In genomic region chr12:58296980-58297379, GRCm38 (mm10) we compare ENCODE assay signal across 16 mouse cellular contexts. TPM values are rescaled to one million over a fixed set of nuclear protein-coding genes. Genes with fewer than 3 reads are reported as not detected.
A peak's percentile ranks its signal among the peaks of the same experiment; 100 is the strongest.
DNase-seq lines count a peak whose midpoint lies in the region; ATAC-seq and TF ChIP-seq lines count a peak whose summit lies in the region.
"Had no signal": no experiment of that assay in that cellular context is flagged by ENCODE, and none has a peak within 500 bp of the region (broad histone marks: within the 10 kb centered on the region; RNA-seq: fewer than 3 reads in every experiment).

No protein-coding gene starts in this region.

- no peaks in the 10 kb centered on the region for H3K27me3 ChIP-seq in heart, embryonic 13.5 days (replicated peaks)
- H3K27me3 ChIP-seq in heart, embryonic 12.5 days (replicated peaks): no peaks in the 10 kb centered on the region
- H3K27me3 ChIP-seq: intestine, embryonic 15.5 days; limb, embryonic 12.5 days had no signal

- H3K4me2 ChIP-seq in heart, embryonic 13.5 days: no peak overlapping the region
- H3K4me2 ChIP-seq in heart, embryonic 12.5 days: no peak overlapping the region
- H3K4me2 ChIP-seq: intestine, embryonic 15.5 days; limb, embryonic 12.5 days had no signal

- no peak overlapping the region for H3K4me3 ChIP-seq in heart, embryonic 13.5 days
- no peak overlapping the region for H3K4me3 ChIP-seq in heart, embryonic 12.5 days
- no peak overlapping the region for H3K4me3 ChIP-seq in lung, adult 2 months (replicated peaks; ENCODE audit: extremely low read depth, low read depth, low read length)
- H3K4me3 ChIP-seq: erythroblast, embryonic 14.5 days; intestine, embryonic 15.5 days; limb, embryonic 12.5 days had no signal

- no peak overlapping the region for H3K9ac ChIP-seq in heart, embryonic 13.5 days
- H3K9ac ChIP-seq in heart, embryonic 12.5 days: no peak overlapping the region
- H3K9ac ChIP-seq: intestine, embryonic 15.5 days; limb, embryonic 12.5 days had no signal

- TF ChIP-seq POLR2A in lung, adult 2 months (IDR thresholded peaks at IDR 0.05; ENCODE audit: borderline replicate concordance, extremely low read depth, low read depth, low read length): no peak

- H3K4me1 ChIP-seq in heart, embryonic 13.5 days: no peaks in the 10 kb centered on the region
- H3K4me1 ChIP-seq in heart, embryonic 12.5 days (replicated peaks): no peaks in the 10 kb centered on the region
- H3K4me1 ChIP-seq in lung, adult 2 months (ENCODE audit: control insufficient read depth, insufficient read depth, low read length): no peaks in the 10 kb centered on the region
- H3K4me1 ChIP-seq: intestine, embryonic 15.5 days; limb, embryonic 12.5 days had no signal

- no peak for ATAC-seq in heart, embryonic 13.5 days (ENCODE audit: extremely low read depth, insufficient number of reproducible peaks, low FRiP score, low TSS enrichment)
- no peak for ATAC-seq in heart, embryonic 12.5 days (ENCODE audit: insufficient number of reproducible peaks, low FRiP score)
- ATAC-seq: intestine, embryonic 15.5 days; midbrain, embryonic 16.5 days had no signal

- peak; percentile 2 for DNase-seq in adrenal gland, postnatal 10 days
- DNase-seq in adrenal gland, postnatal 4 days (ENCODE audit: low spot score in 2 of 2): no peak
- peak; percentile 34 for DNase-seq in adipocyte (ENCODE audit: low spot score)
- peak; percentile 9 for DNase-seq in lung, adult 2 months
- DNase-seq in layer of hippocampus, postnatal 10 days (ENCODE audit: low spot score in 2 of 2): no peak
- no peak for DNase-seq in right cerebral cortex, postnatal 4 days
- DNase-seq: cerebellum, adult 11-12 months; right cerebral cortex, postnatal 14 days; thymus, postnatal 25 days had no signal

- H3K36me3 ChIP-seq in heart, embryonic 13.5 days: no peaks in the 10 kb centered on the region
- no peaks in the 10 kb centered on the region for H3K36me3 ChIP-seq in heart, embryonic 12.5 days
- H3K36me3 ChIP-seq: intestine, embryonic 15.5 days; limb, embryonic 12.5 days had no signal

- 0 out of 2 replicates have a peak overlapping the region, but pooled peaks have one; percentile 2 for H3K27ac ChIP-seq in heart, embryonic 13.5 days (replicated peaks)
- no peak overlapping the region for H3K27ac ChIP-seq in heart, embryonic 12.5 days (ENCODE audit: poor library complexity, severe bottlenecking)
- H3K27ac ChIP-seq: intestine, embryonic 15.5 days; limb, embryonic 12.5 days; macrophage had no signal

- H3K9me3 ChIP-seq in heart, embryonic 13.5 days: no peaks in the 10 kb centered on the region
- H3K9me3 ChIP-seq in heart, embryonic 12.5 days (replicated peaks): no peaks in the 10 kb centered on the region
- H3K9me3 ChIP-seq: intestine, embryonic 15.5 days; limb, embryonic 12.5 days had no signal

- 48% methylated on average over 6 of the region's 6 CpGs for WGBS in heart, embryonic 13.5 days
- 62% methylated on average over 6 of the region's 6 CpGs for WGBS in heart, embryonic 12.5 days
- 35% methylated on average over 6 of the region's 6 CpGs for WGBS in lung, adult 2 months

- TF ChIP-seq CTCF in lung, adult 2 months (IDR thresholded peaks at IDR 0.05; ENCODE audit: insufficient read depth, low read length): no peak

RNA-seq across cellular contexts. Expression of gene Clec14a, which starts 27.9 kb away (rescaled TPM):
- total RNA-seq in adrenal gland, postnatal 10 days (2021): 10 to 100 TPM; 18.9 to 21.3 TPM
- 10 to 100 TPM; 15.8 to 17.9 TPM for total RNA-seq in adrenal gland, postnatal 4 days (2021)
- polyA plus RNA-seq in heart, embryonic 13.5 days (2015; fragmentation: Nextera tagmentation; extraction: Ambion mirVana): 14.5 and 16.0 TPM in 2 replicates
- polyA plus RNA-seq in heart, embryonic 12.5 days (2016; fragmentation: Nextera tagmentation; extraction: Ambion mirVana): 15.7 and 17.1 TPM in 2 replicates
- polyA plus RNA-seq in lung, adult 2 months (2012; rRNA removed): 103 and 140 TPM in 2 replicates
- 1 to 10 TPM; 3.3 to 4.1 TPM for total RNA-seq in layer of hippocampus, postnatal 10 days (2021)
- polyA plus RNA-seq: macrophage had no signal

Comparison
In these comparisons a context has a peak if more than half of its experiments do, and no peak if none do; other contexts are left out.
1. DNase-seq: peak in adrenal gland, postnatal 10 days (single experiment), adipocyte (single experiment) and lung, adult 2 months (single experiment); none in adrenal gland, postnatal 4 days (0 of 2), layer of hippocampus, postnatal 10 days (0 of 2) and right cerebral cortex, postnatal 4 days (single experiment).